Mouse (Mus musculus): ENCODE results near the gene Sgce.

DNA sequence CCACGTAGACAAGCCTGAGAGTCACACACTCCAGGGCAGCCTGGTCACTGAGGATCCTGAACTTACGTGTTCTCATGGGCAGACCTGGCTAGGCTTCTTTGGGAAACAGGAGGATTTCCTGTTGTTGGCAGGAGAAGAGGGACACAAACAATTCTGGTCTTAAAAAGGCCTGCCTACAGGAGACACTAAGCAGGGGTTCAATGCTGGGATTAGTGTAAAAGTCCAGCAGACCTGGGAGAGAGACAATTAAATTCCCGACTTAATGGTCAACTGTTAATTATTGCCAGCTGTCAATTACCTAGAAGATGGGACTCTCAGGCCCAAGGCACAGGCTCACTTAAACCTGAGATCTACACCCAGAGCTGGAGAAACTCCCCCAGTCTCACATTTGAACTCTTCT lies 51.2 kb downstream of the Sgce start:
- TF ChIP-seq CTCF (IDR thresholded peaks at IDR 0.05 in 2 of 3, conservative IDR thresholded peaks at IDR 0.05 in 1 of 3; ENCODE audit: control insufficient read depth in 1 of 3, insufficient read depth in 1 of 3, low read depth in 2 of 3, low read length in 3 of 3, poor library complexity in 1 of 3, severe bottlenecking in 1 of 3) (no peak), RAD21 (IDR thresholded peaks at IDR 0.05; ENCODE audit: low read depth, low read length) (no peak), POLR2A (IDR thresholded peaks at IDR 0.05; ENCODE audit: control insufficient read depth in 1 of 2, insufficient read depth in 1 of 2, low read depth in 1 of 2, low read length in 2 of 2, poor library complexity in 1 of 2) (no peak), UBTF (IDR thresholded peaks at IDR 0.05; ENCODE audit: borderline replicate concordance, insufficient read depth, low read depth, low read length) (no peak), EP300 (IDR thresholded peaks at IDR 0.05; ENCODE audit: low read depth in 1 of 2, low read length in 2 of 2) (no peak), MAFK (IDR thresholded peaks at IDR 0.05; ENCODE audit: borderline replicate concordance, low read depth, low read length) (no peak), KAT2A (conservative IDR thresholded peaks at IDR 0.05; ENCODE audit: low read depth, low read length) (no peak), MXI1 (IDR thresholded peaks at IDR 0.05; ENCODE audit: low read depth, low read length) (no peak), ZNF384 (IDR thresholded peaks at IDR 0.05; ENCODE audit: low read depth, low read length) (no peak)

All from MEL (cell line).